Mouse (Mus musculus) cortical plate, adult 2 months (tissue): Measurements from ENCODE around the gene Ddx6. TPM values are rescaled to one million over a fixed set of nuclear protein-coding genes. Genes with fewer than 3 reads are reported as not detected.

Experiments
- H3K27ac ChIP-seq: fragments of 200-500 bp; 2 replicates; pipeline ENCODE4 v1.5.1; 2012; ENCODE audit warnings: low read length, control low read depth, inconsistent platforms; ENCODE audit not compliant: insufficient read depth
- H3K4me1 ChIP-seq: fragments of 200-500 bp; 2 replicates; pipeline ENCODE4 v1.6.1; 2011; ENCODE audit warnings: low read length; ENCODE audit not compliant: control insufficient read depth, insufficient read depth
- H3K4me3 ChIP-seq: fragments of 200-500 bp; 2 replicates; pipeline ENCODE4 v1.5.1; 2011; ENCODE audit warnings: mild to moderate bottlenecking, low read length, control low read depth; ENCODE audit not compliant: insufficient read depth
- CTCF ChIP-seq: fragments of 200-500 bp; IDR thresholded peaks from 2 replicates; pipeline ENCODE4 v1.5.1; 2011; ENCODE audit warnings: mild to moderate bottlenecking, control low read depth, low read length; ENCODE audit not compliant: insufficient read depth; ENCODE audit errors: extremely low read depth
- POLR2A ChIP-seq: fragments of 200-500 bp; IDR thresholded peaks from 2 replicates; pipeline ENCODE4 v1.6.1; 2011; ENCODE audit warnings: mild to moderate bottlenecking, low read length, control low read depth; ENCODE audit not compliant: insufficient read depth; ENCODE audit errors: extremely low read depth
- polyA plus RNA-seq: library from polyadenylated mRNA; depleted of rRNA; stranded (reverse); fragments of >200 nt; gene quantifications from 2 replicates; pipeline ENCODE4 v1.2.3, GENCODE M21; 2012

Gene Ddx6
- polyA plus RNA-seq, 1 experiment: 35.0 TPM

GRCm38 (mm10) chr9:44580085-44580484, 24.6 kb upstream of the Ddx6 start:
- Histone ChIP-seq H3K27ac (no peak overlapping the region), H3K4me3 (no peak overlapping the region), H3K4me1 (no peaks in the 10 kb centered on the region)
- no peak for TF ChIP-seq POLR2A
- no peak for TF ChIP-seq CTCF

GRCm38 (mm10) chr9:44581423-44581822, 23.3 kb upstream of the Ddx6 start:
- Histone ChIP-seq H3K4me3 (no peak overlapping the region), H3K27ac (no peak overlapping the region), H3K4me1 (no peaks in the 10 kb centered on the region)
- no peak for TF ChIP-seq CTCF
- TF ChIP-seq POLR2A: no peak

- H3K4me3 ChIP-seq: no peak overlapping the region
- no peak overlapping the region for H3K27ac ChIP-seq
- H3K4me1 ChIP-seq: no peaks in the 10 kb centered on the region
- TF ChIP-seq CTCF (no peak), POLR2A (no peak)
Measured at GRCm38 (mm10) chr9:44582390-44582789, 22.3 kb upstream of the Ddx6 start.

GRCm38 (mm10) chr9:44586640-44587261, 17.9 kb upstream of the Ddx6 start:
- no peak overlapping the region for H3K4me3 ChIP-seq
- no peak overlapping the region for H3K27ac ChIP-seq
- no peaks in the 10 kb centered on the region for H3K4me1 ChIP-seq
- no peak for TF ChIP-seq CTCF
- TF ChIP-seq POLR2A: no peak

GRCm38 (mm10) chr9:44587262-44588160, 17.2 kb upstream of the Ddx6 start:
- Histone ChIP-seq H3K4me3 (no peak overlapping the region), H3K27ac (no peak overlapping the region), H3K4me1 (no peaks in the 10 kb centered on the region)
- TF ChIP-seq CTCF: no peak

- Histone ChIP-seq H3K4me3 (no peak overlapping the region), H3K4me1 (no peaks in the 10 kb centered on the region), H3K27ac (no peak overlapping the region)
- TF ChIP-seq CTCF: no peak
- no peak for TF ChIP-seq POLR2A
Measured at GRCm38 (mm10) chr9:44588605-44589004, 16.1 kb upstream of the Ddx6 start.

GRCm38 (mm10) chr9:44589095-44589494, 15.6 kb upstream of the Ddx6 start:
- no peaks in the 10 kb centered on the region for H3K4me1 ChIP-seq
- TF ChIP-seq POLR2A (no peak), CTCF (no peak)
- H3K4me3 ChIP-seq: no peak overlapping the region
- no peak overlapping the region for H3K27ac ChIP-seq

GRCm38 (mm10) chr9:44590969-44591368, 13.7 kb upstream of the Ddx6 start:
- no peaks in the 10 kb centered on the region for H3K4me1 ChIP-seq
- TF ChIP-seq POLR2A (no peak), CTCF (no peak)
- H3K4me3 ChIP-seq: no peak overlapping the region
- H3K27ac ChIP-seq: no peak overlapping the region

- TF ChIP-seq CTCF: no peak
- TF ChIP-seq POLR2A: no peak
- Histone ChIP-seq H3K4me3 (no peak overlapping the region), H3K4me1 (no peaks in the 10 kb centered on the region), H3K27ac (no peak overlapping the region)
Measured at GRCm38 (mm10) chr9:44591595-44592188, 13.0 kb upstream of the Ddx6 start.
